Mouse (Mus musculus): ENCODE data around the gene Gm20532. TPM values are rescaled to one million over a fixed set of nuclear protein-coding genes. Genes with fewer than 3 reads are reported as not detected.
A peak's percentile ranks its signal among the peaks of the same experiment; 100 is the strongest.

Gm20532 gene
- polyA plus RNA-seq, 1 experiment: not detected

GRCm38 (mm10) chr2:26593211-26594021, 7.0 kb downstream of the Gm20532 start:
- Histone ChIP-seq H3K4me1 (peaks cover 90% of the 10 kb centered on the region), H3K9me3 (no peaks in the 10 kb centered on the region), H3K4me3 (replicated peaks) (no peak overlapping the region), H3K36me3 (replicated peaks; ENCODE audit: low read length) (peaks cover 86% of the 10 kb centered on the region), H3K27me3 (replicated peaks) (peaks cover 2% of the 10 kb centered on the region)
- TF ChIP-seq FLI1 (IDR thresholded peaks at IDR 0.05; ENCODE audit: low read length) (no peak), GATA1 (IDR thresholded peaks at IDR 0.05; ENCODE audit: borderline replicate concordance, low read length) (no peak)

GRCm38 (mm10) chr2:26594022-26594346, 7.5 kb downstream of the Gm20532 start:
- Histone ChIP-seq H3K4me1 (peaks cover 87% of the 10 kb centered on the region), H3K36me3 (replicated peaks; ENCODE audit: low read length) (peaks cover 81% of the 10 kb centered on the region), H3K9me3 (no peaks in the 10 kb centered on the region), H3K27me3 (replicated peaks) (peaks cover 2% of the 10 kb centered on the region), H3K4me3 (replicated peaks) (no peak overlapping the region)
- TF ChIP-seq GATA1 (IDR thresholded peaks at IDR 0.05; ENCODE audit: borderline replicate concordance, low read length): no peak
- TF ChIP-seq FLI1 (IDR thresholded peaks at IDR 0.05; ENCODE audit: low read length): no peak

GRCm38 (mm10) chr2:26594461-26594933, 8.1 kb downstream of the Gm20532 start:
- peaks cover 86% of the 10 kb centered on the region for H3K4me1 ChIP-seq
- no peak overlapping the region for H3K4me3 ChIP-seq (replicated peaks)
- no peaks in the 10 kb centered on the region for H3K27me3 ChIP-seq (replicated peaks)
- H3K36me3 ChIP-seq (replicated peaks; ENCODE audit: low read length): peaks cover 75% of the 10 kb centered on the region
- no peak for TF ChIP-seq FLI1 (IDR thresholded peaks at IDR 0.05; ENCODE audit: low read length)
- no peak for TF ChIP-seq GATA1 (IDR thresholded peaks at IDR 0.05; ENCODE audit: borderline replicate concordance, low read length)
- no peaks in the 10 kb centered on the region for H3K9me3 ChIP-seq

GRCm38 (mm10) chr2:26594934-26595724, 8.7 kb downstream of the Gm20532 start:
- Histone ChIP-seq H3K36me3 (replicated peaks; ENCODE audit: low read length) (peaks cover 69% of the 10 kb centered on the region), H3K4me3 (replicated peaks) (no peak overlapping the region), H3K4me1 (peaks cover 85% of the 10 kb centered on the region), H3K27me3 (replicated peaks) (no peaks in the 10 kb centered on the region), H3K9me3 (no peaks in the 10 kb centered on the region)
- TF ChIP-seq GATA1 (IDR thresholded peaks at IDR 0.05; ENCODE audit: borderline replicate concordance, low read length) (no peak), FLI1 (IDR thresholded peaks at IDR 0.05; ENCODE audit: low read length) (no peak)

GRCm38 (mm10) chr2:26595725-26596435, 9.4 kb downstream of the Gm20532 start:
- H3K9me3 ChIP-seq: no peaks in the 10 kb centered on the region
- H3K4me1 ChIP-seq: peaks cover 85% of the 10 kb centered on the region
- no peaks in the 10 kb centered on the region for H3K27me3 ChIP-seq (replicated peaks)
- peaks cover 62% of the 10 kb centered on the region for H3K36me3 ChIP-seq (replicated peaks; ENCODE audit: low read length)
- no peak for TF ChIP-seq GATA1 (IDR thresholded peaks at IDR 0.05; ENCODE audit: borderline replicate concordance, low read length)
- no peak for TF ChIP-seq FLI1 (IDR thresholded peaks at IDR 0.05; ENCODE audit: low read length)
- no peak overlapping the region for H3K4me3 ChIP-seq (replicated peaks)

GRCm38 (mm10) chr2:26596898-26597297, 10.5 kb downstream of the Gm20532 start:
- Histone ChIP-seq H3K4me3 (replicated peaks) (no peak overlapping the region), H3K4me1 (peaks cover 83% of the 10 kb centered on the region), H3K27me3 (replicated peaks) (no peaks in the 10 kb centered on the region), H3K36me3 (replicated peaks; ENCODE audit: low read length) (peaks cover 51% of the 10 kb centered on the region), H3K9me3 (no peaks in the 10 kb centered on the region)
- TF ChIP-seq FLI1 (IDR thresholded peaks at IDR 0.05; ENCODE audit: low read length) (no peak), GATA1 (IDR thresholded peaks at IDR 0.05; ENCODE audit: borderline replicate concordance, low read length) (no peak)

- Histone ChIP-seq H3K9me3 (no peaks in the 10 kb centered on the region), H3K27me3 (replicated peaks) (no peaks in the 10 kb centered on the region), H3K4me3 (replicated peaks) (no peak overlapping the region), H3K4me1 (peaks cover 80% of the 10 kb centered on the region), H3K36me3 (replicated peaks; ENCODE audit: low read length) (peaks cover 42% of the 10 kb centered on the region)
- TF ChIP-seq GATA1 (IDR thresholded peaks at IDR 0.05; ENCODE audit: borderline replicate concordance, low read length) (no peak), FLI1 (IDR thresholded peaks at IDR 0.05; ENCODE audit: low read length) (no peak)
Observed at GRCm38 (mm10) chr2:26597810-26598209, 11.4 kb downstream of the Gm20532 start.

GRCm38 (mm10) chr2:26598462-26598861, 12.0 kb downstream of the Gm20532 start:
- Histone ChIP-seq H3K4me1 (peaks cover 82% of the 10 kb centered on the region), H3K36me3 (replicated peaks; ENCODE audit: low read length) (peaks cover 36% of the 10 kb centered on the region), H3K27me3 (replicated peaks) (no peaks in the 10 kb centered on the region), H3K4me3 (replicated peaks) (no peak overlapping the region), H3K9me3 (no peaks in the 10 kb centered on the region)
- TF ChIP-seq GATA1 (IDR thresholded peaks at IDR 0.05; ENCODE audit: borderline replicate concordance, low read length) (no peak), FLI1 (IDR thresholded peaks at IDR 0.05; ENCODE audit: low read length) (no peak)

GRCm38 (mm10) chr2:26599965-26600364, 13.5 kb downstream of the Gm20532 start:
- TF ChIP-seq GATA1 (IDR thresholded peaks at IDR 0.05; ENCODE audit: borderline replicate concordance, low read length) (no peak), FLI1 (IDR thresholded peaks at IDR 0.05; ENCODE audit: low read length) (no peak)
- Histone ChIP-seq H3K36me3 (replicated peaks; ENCODE audit: low read length) (peaks cover 22% of the 10 kb centered on the region), H3K4me3 (replicated peaks) (peak overlapping the region; percentile 8), H3K27me3 (replicated peaks) (no peaks in the 10 kb centered on the region), H3K4me1 (peaks cover 85% of the 10 kb centered on the region), H3K9me3 (no peaks in the 10 kb centered on the region)

Data from megakaryocyte, embryonic 14.5 days (primary cell).